Mouse (Mus musculus) embryonic fibroblast, embryonic 13.5 days (primary cell): ENCODE data around the gene Carhsp1. TPM values are rescaled to one million over a fixed set of nuclear protein-coding genes. Genes with fewer than 3 reads are reported as not detected.

Source experiments
- H3K27ac ChIP-seq: 2 replicates; pipeline ENCODE4 v1.5.1; 2012; ENCODE audit warnings: low read length, control low read depth, inconsistent platforms; ENCODE audit not compliant: insufficient read depth
- H3K4me1 ChIP-seq: 2 replicates; pipeline ENCODE4 v1.6.1; 2011; ENCODE audit warnings: low read length; ENCODE audit not compliant: control insufficient read depth, insufficient read depth
- H3K4me3 ChIP-seq: 2 replicates; pipeline ENCODE4 v1.5.1; 2011; ENCODE audit warnings: mild to moderate bottlenecking, control low read depth, low read length; ENCODE audit not compliant: insufficient read depth
- CTCF ChIP-seq: IDR thresholded peaks from 2 replicates; pipeline ENCODE4 v1.5.1; 2011; ENCODE audit warnings: mild to moderate bottlenecking, control low read depth, low read length, moderate library complexity, borderline replicate concordance; ENCODE audit not compliant: insufficient read depth
- POLR2A ChIP-seq: IDR thresholded peaks from 2 replicates; pipeline ENCODE4 v1.6.1; 2011; ENCODE audit warnings: low read depth, mild to moderate bottlenecking, control low read depth, low read length, moderate library complexity
- polyA plus RNA-seq: library from polyadenylated mRNA; stranded (reverse); fragments of >200 nt; gene quantifications from 2 replicates; pipeline ENCODE4 v1.2.4, GENCODE M21; 2011; ENCODE audit warnings: low read depth; ENCODE audit not compliant: missing spikeins, insufficient read length

Carhsp1 gene
- polyA plus RNA-seq, 1 experiment = 61.1 TPM

DNA sequence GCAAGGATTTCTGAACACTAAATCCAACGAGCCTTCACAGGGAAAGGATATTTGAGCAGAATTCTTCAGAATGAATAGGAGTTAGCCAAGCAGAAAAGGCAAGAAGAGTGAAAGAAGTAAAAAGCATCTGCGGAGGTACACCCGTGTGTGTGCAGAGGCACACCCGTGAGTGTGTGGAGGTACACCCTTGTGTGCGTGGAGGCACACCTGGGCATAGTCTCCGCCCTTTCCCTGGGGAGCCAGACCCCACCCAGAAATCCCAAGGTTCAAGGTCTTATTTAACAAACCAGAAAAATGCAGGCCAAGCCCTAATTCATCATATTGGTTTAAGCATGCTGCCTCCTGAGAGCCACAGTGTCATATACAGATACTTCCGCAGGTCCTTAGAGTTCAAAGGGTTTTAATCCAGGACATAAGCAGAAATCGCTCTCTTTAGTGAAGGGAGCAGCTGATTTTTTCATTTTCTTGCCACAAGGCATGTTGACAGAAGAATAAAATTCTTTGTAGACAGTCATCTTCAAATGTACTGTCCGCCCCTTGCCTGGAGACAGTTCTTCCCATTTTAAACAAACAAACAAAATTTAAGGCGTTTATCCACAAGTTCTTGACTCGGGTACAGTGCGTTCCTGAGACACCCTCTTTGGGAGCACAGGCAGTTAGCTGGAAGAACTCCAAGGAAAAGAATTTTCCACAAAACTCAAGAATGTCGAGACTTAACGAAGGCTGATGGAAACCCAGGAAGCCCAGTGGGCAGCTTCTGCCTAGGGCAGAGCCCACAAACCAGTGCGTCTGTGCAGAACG is 51.4 kb downstream of the Carhsp1 start:
- Histone ChIP-seq H3K4me3 (no peak overlapping the region), H3K27ac (no peak overlapping the region), H3K4me1 (no peaks in the 10 kb centered on the region)
- TF ChIP-seq POLR2A = no peak
- TF ChIP-seq CTCF = no peak

DNA sequence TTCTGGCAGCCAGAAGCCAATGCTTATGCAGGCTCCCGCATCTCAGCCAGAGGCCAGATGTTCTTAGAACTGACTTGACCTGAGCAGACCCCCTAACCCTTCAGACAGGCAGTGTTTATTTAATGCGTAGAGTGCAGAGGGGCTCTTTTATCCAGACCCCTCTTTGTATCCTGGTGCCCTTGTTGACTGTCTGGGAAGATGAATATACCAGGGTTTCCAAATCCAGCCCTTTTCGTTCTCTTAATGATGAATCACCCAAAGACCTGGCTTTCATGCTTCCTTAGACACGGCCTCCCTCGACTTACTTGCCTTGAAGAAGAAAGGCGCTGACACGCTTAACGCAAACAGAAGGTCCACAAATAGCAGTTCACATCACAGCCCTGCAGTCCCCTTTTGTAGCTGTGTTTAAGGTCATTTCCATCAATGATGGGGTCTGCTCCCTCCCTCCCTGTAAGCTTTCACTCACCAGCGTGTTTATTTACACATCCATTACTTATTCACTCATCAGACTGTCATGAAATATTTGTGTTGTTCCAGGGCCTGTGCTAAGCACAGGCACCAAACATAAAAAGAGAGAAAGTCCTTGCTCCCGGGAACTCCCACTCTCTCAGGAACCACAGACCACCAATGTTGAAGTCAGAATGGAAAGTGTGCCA is 52.2 kb downstream of the Carhsp1 start:
- Histone ChIP-seq H3K4me3 (no peak overlapping the region), H3K4me1 (no peaks in the 10 kb centered on the region), H3K27ac (no peak overlapping the region)
- TF ChIP-seq POLR2A (no peak), CTCF (no peak)

DNA sequence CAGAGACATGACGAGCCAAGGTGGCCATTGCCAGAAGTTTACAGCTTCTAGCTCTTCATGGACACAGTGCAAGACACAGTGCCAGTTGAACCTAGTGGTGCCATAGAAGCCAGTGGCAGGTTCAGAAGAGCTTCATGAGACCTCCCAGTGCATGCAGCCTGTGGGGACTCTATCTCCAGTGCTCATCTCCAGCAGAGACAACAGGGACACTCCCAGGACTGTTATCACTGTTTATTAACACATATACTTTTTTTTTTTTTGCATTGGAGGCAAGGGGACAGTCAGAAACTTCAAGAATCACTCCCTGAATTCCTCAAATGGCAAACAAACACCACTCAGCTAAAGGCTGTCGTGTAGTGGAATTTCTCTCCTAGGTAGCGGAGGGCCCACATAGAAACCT is 58.5 kb downstream of the Carhsp1 start:
- TF ChIP-seq CTCF = no peak
- TF ChIP-seq POLR2A = no peak
- Histone ChIP-seq H3K4me1 (no peaks in the 10 kb centered on the region), H3K27ac (no peak overlapping the region), H3K4me3 (no peak overlapping the region)

DNA sequence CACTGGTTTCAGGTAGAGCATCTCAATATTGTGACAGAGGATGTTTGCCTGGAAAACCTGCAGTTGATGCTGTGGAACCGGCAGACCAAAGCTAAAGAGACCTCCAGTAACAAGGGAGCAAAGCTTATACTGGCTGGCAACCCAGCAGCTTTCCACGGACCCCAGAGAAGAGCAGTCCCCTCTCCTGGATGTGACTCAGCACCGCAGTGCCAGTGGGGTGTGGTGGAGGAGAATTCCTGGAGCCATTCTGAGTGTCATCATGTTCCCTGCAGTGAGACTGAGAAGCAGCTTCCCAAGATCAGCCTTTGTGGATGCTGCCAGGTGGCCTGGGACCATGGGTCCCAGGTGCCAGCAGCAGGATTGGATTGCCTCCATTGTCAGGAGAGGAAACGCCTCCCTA is 58.9 kb downstream of the Carhsp1 start:
- TF ChIP-seq CTCF = no peak
- TF ChIP-seq POLR2A = no peak
- no peaks in the 10 kb centered on the region for H3K4me1 ChIP-seq
- H3K4me3 ChIP-seq = no peak overlapping the region
- no peak overlapping the region for H3K27ac ChIP-seq

- Histone ChIP-seq H3K27ac (no peak overlapping the region), H3K4me3 (no peak overlapping the region), H3K4me1 (no peaks in the 10 kb centered on the region)
- TF ChIP-seq CTCF (no peak), POLR2A (no peak)
These were observed 59.5 kb downstream of the Carhsp1 start for GRCm38 (mm10) chr16:8612214-8613005.

DNA sequence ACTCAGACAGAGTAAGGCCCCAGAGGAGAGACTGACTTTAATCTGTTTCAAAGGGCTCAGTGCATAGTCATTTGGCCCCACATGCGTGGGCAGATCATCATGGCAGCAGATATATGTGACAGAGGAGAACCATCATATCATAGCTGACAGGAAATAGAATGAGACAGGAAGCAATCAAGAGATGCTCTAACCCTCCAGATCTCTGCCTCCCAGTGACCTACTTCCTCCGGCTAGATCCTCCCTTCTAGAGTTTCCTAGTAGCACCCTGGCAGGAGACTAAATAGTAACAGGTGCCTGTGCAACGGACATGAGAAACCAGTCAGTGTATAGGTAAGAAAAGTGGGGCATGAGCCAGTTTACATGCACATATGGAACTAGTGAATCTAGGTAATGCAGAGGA is 61.6 kb downstream of the Carhsp1 start:
- H3K4me1 ChIP-seq = no peaks in the 10 kb centered on the region
- TF ChIP-seq CTCF (no peak), POLR2A (no peak)
- H3K27ac ChIP-seq = no peak overlapping the region
- no peak overlapping the region for H3K4me3 ChIP-seq

Other genes starting within 250 kb of the Carhsp1 start
- gene Tmem114, start 247.0 kb downstream of the Carhsp1 start, polyA plus RNA-seq = not detected in 2 replicates
- gene Mettl22, start 201.4 kb downstream of the Carhsp1 start, polyA plus RNA-seq = 14.3 and 15.6 TPM in 2 replicates
- gene Abat, start 158.7 kb downstream of the Carhsp1 start, polyA plus RNA-seq = 11.5 and 15.9 TPM in 2 replicates
- 46.7 and 52.7 TPM in 2 replicates for gene Pmm2, start 34.5 kb downstream of the Carhsp1 start, polyA plus RNA-seq
- gene Tmem186, start 34.4 kb downstream of the Carhsp1 start, polyA plus RNA-seq = 8.7 and 9.6 TPM in 2 replicates
- not detected in 2 replicates for gene Gm5767, start 8.6 kb upstream of the Carhsp1 start, polyA plus RNA-seq
- 86.8 and 118 TPM in 2 replicates for gene Usp7, start 120.2 kb upstream of the Carhsp1 start, polyA plus RNA-seq
- gene 1810013L24Rik, start 157.9 kb upstream of the Carhsp1 start, polyA plus RNA-seq = 90.7 and 102 TPM in 2 replicates